Mouse (Mus musculus) cerebellum, adult (tissue): ENCODE measurements at regions not wholly inside any gene's neighbourhood (a gene's known extent, or its start where the extent isn't known, plus 50 kb on each side); places are given as distances from the start of the nearest gene placed in this dataset.

ENCODE experiments used
- ATAC-seq: cut with Nextera tagmentation; 2 replicates; pipeline ENCODE4 v1.9.2; 2017; ENCODE audit warnings: mild to moderate bottlenecking, moderate library complexity, mixed read lengths; ENCODE audit not compliant: insufficient number of reproducible peaks, low FRiP score, low TSS enrichment

DNA sequence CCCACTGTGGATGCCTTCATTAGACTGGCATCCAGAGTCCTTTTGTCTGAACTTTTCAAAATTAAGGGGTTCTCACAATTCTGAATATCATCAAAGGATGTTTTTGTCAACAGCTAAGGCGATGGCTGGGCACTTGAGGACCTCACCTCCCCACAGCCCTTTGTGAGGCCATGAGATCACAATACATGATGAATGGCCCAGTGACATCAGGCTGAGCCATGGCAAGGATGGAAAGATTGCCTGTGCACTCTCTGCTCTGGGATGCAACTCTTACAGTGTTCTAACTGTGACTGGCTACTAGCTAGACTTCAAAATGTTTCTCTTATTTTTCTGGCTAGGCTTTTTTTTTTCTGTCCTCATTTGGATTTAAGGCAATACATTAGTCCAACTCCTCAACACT, 304.8 kb downstream of the Tbc1d1 start:
- ATAC-seq: no peak

DNA sequence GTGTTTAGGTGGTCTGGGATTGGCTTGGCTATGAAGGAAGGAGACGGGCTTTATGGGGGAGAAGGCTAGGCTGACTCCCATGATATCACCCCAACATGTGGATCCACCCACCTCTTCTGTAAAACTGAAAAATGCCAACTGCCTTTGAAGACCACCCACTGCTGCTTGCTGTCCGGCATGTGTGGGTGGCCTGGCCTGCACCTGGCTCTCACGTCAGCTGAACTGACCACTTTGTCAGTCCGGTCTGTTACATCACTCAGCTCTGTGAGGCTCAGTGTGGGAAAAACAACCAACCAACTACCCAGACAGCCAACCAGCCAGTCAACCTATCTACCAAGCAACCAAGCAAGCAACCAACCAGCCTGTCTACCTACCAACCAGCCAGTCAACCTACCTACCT, 305.5 kb downstream of the Tbc1d1 start:
- no peak for ATAC-seq

DNA sequence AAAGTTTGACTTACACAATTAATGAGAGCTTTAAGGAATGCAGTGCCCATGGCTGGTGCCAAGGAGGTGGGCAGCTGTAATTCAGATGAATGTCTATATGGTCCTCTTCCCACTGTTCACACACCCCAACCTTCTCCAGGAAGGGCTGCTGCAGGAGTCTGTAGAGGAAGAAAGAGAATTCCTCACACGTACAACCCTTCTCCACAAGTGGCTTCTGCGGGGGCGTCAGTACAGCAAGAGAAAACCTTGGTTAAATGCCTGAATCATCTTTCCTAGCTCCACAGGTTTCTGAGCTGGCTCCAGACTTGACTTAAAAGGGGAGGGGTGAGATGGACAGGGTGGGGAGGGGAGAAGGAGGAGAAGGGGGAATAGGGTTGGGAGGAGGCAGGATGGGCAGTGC, 306.3 kb downstream of the Tbc1d1 start:
- no peak for ATAC-seq

DNA sequence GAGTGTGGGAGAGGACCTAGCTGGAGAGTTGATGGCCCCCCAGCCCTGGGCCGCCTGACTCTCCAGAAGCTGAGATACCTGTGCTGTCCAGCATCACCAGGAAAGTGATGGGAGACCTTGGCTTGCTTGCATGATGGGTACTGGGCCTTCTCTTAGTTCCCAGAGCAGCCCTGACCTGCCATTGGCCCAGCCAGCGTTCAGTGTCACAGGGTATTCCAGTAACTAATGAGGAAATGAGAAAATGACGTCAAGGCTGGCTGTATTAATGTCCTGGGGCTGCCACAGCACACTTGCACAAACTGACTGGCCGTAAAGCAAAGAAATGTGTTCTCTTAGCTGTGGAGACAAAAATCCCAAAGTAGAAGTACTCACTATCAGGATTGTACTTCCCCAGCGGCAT, 307.5 kb downstream of the Tbc1d1 start:
- no peak for ATAC-seq

DNA sequence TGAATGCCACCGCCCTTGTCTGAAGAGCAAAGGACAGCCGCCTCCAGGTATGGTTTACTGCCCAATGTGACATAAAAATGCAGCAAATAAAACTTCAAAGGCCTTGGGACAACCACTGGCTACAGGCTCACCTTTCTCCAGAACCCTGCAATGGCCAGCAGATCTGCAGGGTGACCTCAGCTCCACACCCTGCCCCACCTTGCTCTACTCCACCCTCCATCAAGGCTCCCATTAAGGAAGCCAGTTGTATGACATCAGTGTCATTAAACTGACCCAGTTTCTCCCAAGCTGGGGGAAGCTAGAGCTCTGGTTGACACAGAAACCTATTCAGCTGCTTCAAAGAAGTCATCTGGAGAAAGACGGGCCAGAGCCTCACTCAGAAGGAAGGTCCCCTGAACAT, 310.2 kb downstream of the Tbc1d1 start:
- ATAC-seq: no peak

DNA sequence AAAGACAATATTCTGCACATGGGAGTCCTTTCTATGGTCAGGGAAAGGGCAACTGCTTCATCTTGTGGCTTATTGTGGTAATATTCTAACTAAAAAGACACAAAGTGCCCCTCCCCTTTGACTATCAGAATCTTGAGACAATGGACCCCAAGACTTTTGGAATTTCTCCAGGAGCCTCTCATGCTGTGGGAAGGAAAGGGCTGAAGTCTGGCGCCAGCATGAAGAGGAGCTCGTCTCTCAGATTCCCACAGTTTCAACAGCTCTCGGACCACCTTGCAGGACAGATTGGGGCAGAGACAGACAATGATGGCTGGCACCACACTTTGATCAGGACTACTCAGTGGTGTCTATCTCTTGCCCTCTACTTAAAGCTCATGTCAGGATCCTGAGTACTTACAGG, 311.8 kb downstream of the Tbc1d1 start:
- ATAC-seq: no peak

DNA sequence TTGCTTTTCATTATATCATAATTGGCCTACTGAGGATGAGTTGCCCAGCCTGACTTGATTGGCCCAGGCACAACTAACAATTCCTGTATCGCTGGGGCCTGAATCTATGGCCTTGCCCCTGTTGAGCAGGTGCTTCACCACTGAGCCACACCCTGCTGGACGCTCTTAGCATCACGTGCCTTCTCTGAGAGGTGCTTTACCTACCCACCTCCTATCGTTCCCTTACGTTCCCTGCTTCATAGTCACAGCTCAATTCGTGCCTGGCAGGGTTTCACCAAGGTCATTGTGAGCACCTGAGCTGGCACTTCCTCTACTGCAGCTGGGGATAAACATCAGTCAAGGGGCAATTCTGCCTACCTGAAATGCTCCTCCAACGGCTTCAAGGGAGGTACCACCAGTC, 312.2 kb downstream of the Tbc1d1 start:
- no peak for ATAC-seq

DNA sequence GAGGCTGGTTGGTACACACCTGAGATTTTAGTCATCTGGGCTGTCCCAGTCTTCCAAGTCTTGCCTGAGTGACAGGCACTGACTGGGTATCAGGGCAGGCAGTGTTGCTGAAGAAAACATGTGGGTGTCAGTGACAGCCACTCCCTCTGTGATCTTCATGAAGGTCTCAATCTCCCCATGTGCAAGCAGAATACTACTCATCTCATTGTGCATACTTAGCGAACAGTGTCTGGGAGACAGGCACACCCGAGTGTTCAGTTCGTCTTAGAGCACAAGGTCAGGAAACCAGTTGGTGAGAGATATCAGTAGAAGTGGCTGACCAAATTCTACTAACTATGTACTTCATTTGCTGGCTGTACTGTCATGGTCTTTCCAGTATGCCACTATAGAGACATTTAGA, 315.9 kb downstream of the Tbc1d1 start:
- no peak for ATAC-seq

DNA sequence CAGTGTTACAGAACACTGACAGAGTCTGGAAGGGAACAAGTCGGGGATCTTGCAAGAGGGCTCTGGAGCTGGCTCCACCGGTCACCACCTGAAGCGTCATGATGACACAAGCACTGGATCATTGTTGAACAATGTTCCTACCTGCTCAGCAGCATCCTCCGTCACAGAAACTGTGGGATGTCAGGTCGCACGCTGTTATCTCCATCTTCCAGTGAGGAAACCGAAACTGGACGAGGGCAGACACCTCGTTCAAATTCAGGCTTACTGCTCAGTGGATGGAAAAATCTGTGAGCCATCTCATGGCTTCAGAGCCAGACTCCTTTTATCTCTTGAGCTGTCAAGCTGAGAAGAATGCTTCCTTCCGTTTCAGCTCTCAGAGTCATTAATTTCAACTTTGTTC, 316.3 kb downstream of the Tbc1d1 start:
- ATAC-seq: no peak

DNA sequence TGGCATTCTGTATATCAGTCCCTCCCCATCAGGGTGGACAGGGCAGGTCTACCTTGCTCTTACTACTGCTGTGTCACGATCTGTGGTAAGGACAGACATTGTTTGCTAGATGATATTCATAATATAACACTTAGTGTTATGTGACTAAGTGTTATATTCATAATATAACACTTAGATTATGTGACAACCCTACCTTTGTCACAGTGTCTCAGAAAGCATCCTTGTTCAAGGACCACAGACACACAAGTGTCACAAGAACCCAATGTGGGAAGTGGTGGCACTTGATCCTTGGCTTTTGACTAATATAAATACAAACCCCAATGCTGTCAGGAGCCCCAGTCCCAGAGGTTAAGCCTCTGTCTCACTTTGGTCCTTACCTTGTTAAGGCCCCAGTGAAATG, 318.8 kb downstream of the Tbc1d1 start:
- ATAC-seq: no peak

DNA sequence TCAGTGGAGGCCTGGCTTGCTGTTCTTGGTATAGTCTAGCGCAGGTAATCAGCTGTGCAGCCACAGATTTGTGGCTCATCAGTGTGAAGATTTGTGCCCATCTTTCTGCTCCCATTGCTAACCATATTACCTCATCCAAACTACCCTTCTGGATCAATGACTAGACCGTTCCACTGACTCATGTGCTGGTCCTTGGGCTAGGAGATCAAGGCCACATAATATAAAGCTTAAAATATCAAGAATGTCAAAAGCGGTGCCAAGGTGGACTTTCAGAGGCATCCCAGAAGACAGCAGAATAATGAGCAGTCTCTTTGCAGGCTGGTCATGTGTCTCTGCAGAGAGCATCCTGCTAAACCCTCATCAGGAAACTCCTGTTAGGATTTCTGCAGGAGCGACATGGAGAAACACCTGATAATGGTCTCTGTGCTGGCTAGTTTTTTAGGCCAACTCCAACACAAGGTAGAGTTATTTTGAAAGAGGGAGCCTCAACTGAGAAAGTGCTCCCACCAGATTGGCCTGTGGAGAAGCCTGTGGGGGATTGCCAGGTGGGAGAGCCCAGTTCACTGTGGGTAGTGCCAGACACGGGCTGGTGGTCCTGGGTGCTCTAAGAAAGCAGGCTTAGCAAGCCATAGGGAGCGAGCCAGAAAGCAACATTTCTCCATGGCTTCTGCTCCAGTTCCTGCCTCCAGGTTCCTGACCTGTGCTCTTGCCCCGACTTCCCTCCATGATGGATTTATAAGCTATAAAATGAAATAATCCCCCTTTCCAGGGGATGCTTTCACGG, 319.8 kb downstream of the Tbc1d1 start:
- ATAC-seq: no peak

DNA sequence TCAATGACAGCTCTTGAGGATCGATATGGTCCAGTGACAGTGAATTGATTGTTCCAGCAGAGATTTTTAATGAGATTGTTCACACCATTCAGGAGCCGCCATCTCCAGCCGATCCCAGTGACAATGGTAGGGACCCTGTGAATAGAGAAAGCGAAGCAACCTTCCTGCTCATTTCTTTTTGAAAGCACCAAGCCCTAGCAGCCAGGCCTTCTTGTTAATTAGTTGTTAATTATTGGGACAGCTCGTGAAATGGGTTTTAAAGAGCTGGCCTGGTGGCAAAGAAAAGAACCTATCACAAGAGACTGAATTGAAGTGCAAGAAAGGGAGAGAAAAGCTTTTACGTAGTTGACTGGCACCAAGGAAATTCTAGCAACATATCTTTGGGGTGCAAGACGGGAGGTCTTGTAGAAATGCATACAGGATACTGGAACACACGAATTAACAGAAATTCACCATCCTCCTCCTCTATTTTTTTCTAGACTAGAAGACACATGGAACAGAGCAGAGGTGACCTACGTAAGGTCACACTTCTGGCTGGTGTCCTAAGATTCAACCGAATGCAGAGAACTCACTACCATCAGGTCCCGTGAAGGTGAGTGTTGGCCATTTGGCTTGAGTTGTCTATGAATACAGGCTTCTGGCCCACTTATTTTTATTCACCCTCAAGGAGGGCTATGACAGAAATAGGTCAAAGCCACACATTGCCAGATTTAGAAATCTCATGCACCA, 320.7 kb downstream of the Tbc1d1 start:
- no peak for ATAC-seq

DNA sequence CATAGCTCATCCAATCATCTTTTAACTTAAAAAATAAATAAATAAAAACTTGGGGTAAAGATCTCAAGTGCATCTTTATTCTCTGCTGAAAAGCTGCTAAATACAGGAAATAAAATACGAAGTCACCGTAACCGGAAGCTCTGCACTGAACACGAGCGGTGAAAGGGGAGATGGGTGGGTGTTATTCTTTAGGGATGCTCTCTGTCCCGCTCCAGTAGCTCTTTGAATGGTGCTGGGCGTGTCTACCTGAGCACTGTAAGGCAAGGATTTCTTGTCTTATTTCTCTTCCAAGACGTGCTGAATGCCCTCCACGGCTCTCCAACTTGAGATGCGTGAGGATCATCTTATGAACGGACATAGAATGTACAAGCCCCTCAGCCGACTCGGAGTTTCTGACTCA, 322.0 kb downstream of the Tbc1d1 start:
- ATAC-seq: no peak

DNA sequence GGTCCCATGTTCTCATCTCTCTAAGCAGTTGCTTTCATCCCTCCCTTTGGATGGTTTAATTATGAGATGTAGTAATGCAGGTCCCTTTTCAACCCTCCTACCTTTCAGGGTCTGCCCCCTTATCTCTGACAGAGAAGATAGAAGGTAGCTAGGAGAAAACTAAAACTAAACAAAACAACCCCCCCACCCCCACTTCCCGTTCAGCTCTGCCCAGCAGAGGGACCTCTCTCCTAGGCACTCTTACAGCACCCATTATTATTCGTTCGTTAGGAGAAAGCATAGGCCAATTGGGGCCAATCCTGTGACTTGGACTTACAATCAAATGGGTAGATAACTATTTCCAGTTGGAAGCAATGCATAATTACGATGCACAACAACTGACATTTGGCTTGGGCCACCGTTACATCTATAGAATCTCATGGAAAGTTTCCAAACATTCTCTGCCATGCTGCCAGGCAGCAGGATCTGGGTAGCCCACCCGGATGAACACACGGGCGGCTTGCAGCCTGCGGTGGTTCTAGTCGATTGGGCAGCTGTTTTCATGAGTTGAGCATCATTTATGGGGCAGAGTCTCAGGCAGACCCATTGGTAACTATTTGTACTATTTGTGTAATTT, 322.6 kb downstream of the Tbc1d1 start:
- ATAC-seq: no peak

DNA sequence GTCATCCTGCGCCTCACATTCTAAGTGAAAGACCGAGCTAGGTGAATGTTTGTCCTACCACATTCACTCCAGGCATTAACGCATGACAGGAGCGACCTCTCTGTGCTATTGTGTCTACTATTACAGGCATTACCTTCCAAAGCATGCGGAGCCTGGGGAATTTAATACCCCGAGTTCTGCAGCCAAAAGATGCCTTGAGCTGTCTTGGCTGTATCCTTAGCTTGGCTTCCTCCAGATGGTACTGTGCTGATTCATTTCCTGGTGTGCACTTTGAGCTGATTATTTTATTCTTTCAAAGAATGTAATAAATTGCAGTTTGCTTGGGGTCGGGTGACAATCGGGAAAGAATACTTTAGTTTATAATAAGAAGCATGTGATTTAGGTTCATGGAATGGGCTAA, 323.2 kb downstream of the Tbc1d1 start:
- no peak for ATAC-seq

DNA sequence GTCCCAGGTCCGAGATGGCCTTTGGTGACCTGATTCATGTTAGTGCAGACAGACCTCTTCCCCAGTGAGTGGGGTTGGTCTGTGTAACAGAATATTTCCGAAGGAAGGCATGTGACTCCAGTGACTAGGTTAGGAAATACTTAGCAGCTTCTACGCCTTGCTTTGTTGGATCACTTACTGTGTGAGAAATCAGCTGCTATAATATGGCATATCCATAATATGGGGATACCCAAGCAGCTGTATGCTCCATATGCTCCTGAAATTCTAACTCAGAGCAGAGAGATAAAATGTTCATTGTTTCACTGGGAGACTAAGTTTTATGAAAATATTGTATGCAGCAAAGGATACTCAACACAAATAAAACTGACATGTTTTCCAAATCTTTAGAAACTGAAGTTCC, 318.1 kb upstream of the Klf3 start:
- ATAC-seq: no peak

DNA sequence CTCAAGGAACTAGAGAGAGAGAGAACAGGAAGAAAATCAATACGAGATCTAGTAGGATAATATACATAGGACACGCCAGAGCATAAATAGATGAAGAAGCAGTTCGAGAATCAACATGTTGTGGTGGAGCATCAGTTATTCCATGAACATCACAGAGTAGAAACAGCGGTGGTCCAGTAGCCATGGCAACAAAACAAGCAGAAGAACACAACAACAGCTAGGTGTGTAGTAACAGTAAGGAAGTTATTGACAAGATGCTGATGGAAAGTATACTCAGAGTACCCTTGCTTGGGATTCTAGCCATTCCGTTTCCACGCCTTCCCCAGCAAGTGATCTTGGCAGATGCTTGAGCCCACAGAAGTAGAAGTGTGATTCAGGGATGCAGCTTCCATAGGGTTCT, 317.3 kb upstream of the Klf3 start:
- no peak for ATAC-seq

DNA sequence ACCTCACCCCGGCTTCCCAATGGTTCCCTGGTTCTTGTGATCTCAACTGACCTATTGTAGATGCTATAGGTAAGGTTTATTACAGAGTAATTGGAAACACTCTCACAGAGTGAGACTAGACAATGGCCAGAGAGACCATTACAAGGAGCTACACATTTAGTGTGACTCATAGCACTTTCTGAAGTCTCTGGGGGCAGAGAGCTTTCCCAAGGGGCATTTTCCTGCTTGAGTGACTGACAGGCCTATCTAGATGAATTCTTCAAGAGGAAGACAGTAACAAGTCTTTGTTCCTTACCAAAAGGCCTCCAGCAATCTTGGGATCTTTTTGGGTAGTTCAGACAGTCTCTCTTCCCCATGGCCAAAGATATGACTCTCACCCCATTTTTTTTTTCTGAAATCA, 316.4 kb upstream of the Klf3 start:
- ATAC-seq: no peak

DNA sequence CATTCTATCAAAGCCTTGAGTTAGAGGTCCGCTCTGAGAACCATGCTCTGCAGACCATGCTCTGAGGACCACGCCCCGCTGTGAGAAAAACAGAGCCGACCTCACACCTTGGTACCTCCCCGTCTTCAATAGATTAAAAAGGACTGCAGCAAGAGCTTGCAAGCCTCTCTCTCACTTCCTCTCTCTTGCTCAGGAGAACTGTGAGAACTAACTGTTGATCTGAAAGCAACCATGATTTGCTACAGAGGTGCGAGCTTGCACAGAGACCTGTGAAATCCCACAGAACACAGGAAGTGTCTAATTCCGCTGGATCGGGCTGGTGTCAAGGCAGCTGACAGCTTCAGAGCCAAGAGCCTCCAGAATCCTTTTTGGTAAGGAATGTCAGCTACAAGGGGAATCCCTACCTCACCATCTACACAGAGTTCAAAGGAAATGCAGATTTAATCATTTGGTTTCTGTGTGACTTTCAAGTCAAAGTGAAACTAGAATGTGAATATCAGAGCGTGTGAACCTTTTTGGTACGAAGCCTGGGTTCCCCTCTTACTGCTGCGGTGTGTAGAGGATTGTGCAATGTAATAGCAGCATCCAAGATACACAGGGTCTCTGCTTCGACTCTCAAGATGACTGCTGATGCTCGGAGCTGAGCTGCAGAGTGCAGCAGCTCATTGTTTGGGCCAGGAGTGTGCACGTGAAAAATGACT, 315.3 kb upstream of the Klf3 start:
- no peak for ATAC-seq

DNA sequence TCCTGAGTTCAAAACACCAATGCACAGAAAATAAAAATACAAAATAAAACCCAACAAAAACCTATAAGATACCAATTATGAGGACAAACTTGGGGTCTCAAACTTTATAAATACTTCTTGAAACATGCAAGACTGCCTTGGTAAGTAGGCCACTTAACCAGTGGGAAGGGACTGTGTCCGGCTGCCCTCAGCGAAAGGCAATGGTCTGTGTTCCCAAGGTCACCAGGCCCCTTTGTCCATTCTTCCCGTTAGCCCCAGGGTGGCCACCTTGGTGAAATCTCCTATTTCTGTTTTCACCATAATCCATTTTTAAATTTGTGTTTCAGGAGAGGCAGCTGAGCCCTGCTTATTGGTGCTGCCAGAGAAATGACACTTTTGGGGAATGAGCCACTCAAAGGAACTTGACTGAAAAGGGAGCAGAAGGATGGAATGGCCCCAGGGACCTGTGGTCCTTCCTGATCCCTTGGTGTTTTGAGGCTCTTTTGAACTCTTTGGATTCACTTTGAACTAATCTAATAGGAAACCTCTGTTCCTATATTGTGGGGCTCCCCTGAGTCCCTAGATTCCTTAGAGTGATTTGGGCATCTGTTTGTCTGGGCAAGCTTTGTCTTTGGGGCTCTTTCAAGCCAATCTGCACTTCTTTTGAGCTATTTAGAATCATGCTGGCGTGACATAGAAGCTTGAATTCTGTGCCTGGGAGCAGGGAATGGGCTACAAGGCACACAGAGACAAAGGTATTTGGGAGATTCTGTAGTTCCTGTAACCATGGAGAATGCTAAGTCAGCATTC, 313.3 kb upstream of the Klf3 start:
- ATAC-seq: no peak
